ENCODE assay signal across 8 mouse cellular contexts in the genomic region with DNA sequence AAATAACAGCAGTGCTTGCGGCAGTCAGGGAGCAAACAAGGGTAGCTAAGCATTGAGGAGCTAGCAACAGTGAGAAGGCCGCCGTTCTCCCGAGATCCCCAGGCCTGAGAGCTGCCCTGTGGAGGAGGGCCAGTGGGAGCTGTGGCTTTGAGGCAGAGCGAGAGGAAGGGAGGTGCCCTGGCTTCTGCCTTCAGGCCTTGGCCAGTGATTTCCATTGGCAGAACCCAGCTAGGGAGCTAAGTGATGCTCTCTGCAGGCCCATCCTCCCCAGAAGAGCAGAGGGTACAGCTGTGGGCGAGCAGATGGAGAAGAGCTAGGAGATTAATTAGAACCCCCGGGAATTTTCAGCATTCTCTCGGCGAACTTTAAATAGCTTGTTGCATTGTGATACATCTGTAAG. TPM values are rescaled to one million over a fixed set of nuclear protein-coding genes. Genes with fewer than 3 reads are reported as not detected.
DNase-seq lines count a peak whose midpoint lies in the region; ATAC-seq and TF ChIP-seq lines count a peak whose summit lies in the region.

No protein-coding gene starts in this region.

- peak; percentile 46 to 51 for DNase-seq in layer of hippocampus, adult 2 months (ENCODE audit: low spot score in 2 of 2)
- no peak for DNase-seq in layer of hippocampus, adult 9-10 months (ENCODE audit: low spot score)
- DNase-seq in cerebellum, adult 9-11 months: peak; percentile 64
- DNase-seq in gastrocnemius, postnatal 36 days: peak; percentile 50 to 54
- DNase-seq in kidney, postnatal 14 days: peak; percentile 49
- DNase-seq in midbrain, postnatal 0 days (ENCODE audit: low spot score): peak; percentile 56
- DNase-seq in spleen, adult 18-20 months: no peak

- peak overlapping the region; percentile 2; the same call in 1 of the 2 replicates for H3K4me3 ChIP-seq in layer of hippocampus, adult 2 months
- no peak overlapping the region for H3K4me3 ChIP-seq in midbrain, postnatal 0 days (ENCODE audit: low read depth, low read length)

- no peaks in the 10 kb centered on the region for H3K4me1 ChIP-seq in midbrain, postnatal 0 days (ENCODE audit: insufficient read depth, low read length)

- H3K9me3 ChIP-seq in midbrain, postnatal 0 days (ENCODE audit: low read length): no peaks in the 10 kb centered on the region

- peak; percentile 67 for ATAC-seq in midbrain, postnatal 0 days (ENCODE audit: low FRiP score)
- ATAC-seq in erythroid progenitor cell, adult 5-6 weeks (replicated peaks; ENCODE audit: low FRiP score, poor library complexity, severe bottlenecking): no peak

- no peaks in the 10 kb centered on the region for H3K36me3 ChIP-seq in midbrain, postnatal 0 days (ENCODE audit: insufficient read depth, low read length)

- no peak for TF ChIP-seq CTCF in layer of hippocampus, adult 2 months (conservative IDR thresholded peaks at IDR 0.05)
- no peak for TF ChIP-seq CTCF in midbrain, postnatal 0 days (IDR thresholded peaks at IDR 0.05)

- intact Hi-C loops in gastrocnemius, postnatal 36 days (cut with DNase I): no loop called here

- no peaks in the 10 kb centered on the region for H3K27me3 ChIP-seq in midbrain, postnatal 0 days (ENCODE audit: insufficient read depth, low read length)

- H3K27ac ChIP-seq in layer of hippocampus, adult 2 months: peak overlapping the region; percentile 73
- no peak overlapping the region for H3K27ac ChIP-seq in midbrain, postnatal 0 days (ENCODE audit: low read depth, low read length)

- 22% methylated on average over 9 of the region's 9 CpGs for WGBS in midbrain, postnatal 0 days

- H3K4me2 ChIP-seq in midbrain, postnatal 0 days (ENCODE audit: low read depth, low read length, poor library complexity, severe bottlenecking): no peak overlapping the region

- H3K9ac ChIP-seq in midbrain, postnatal 0 days (replicated peaks; ENCODE audit: low read length, poor library complexity, severe bottlenecking): no peak overlapping the region

RNA-seq across cellular contexts. Expression of a gene that starts 8.8 kb away (rescaled TPM):
- 10 to 100 TPM; 82.0 to 83.8 TPM for total RNA-seq in layer of hippocampus, adult 2 months (2021)
- 1 to 10 TPM; 6.4 to 8.3 TPM for total RNA-seq in gastrocnemius, postnatal 36 days (2021)
- total RNA-seq in midbrain, postnatal 0 days (2014; rRNA removed): 44.6 and 66.6 TPM in 2 replicates
- polyA plus RNA-seq in midbrain, postnatal 0 days (2015; fragmentation: Nextera tagmentation; extraction: Ambion mirVana): 24.6 and 25.5 TPM in 2 replicates
- 5.4 TPM in 1 of 2 replicates, not detected in the other for total RNA-seq in erythroid progenitor cell, adult 5-6 weeks (2015; ENCODE audit: low replicate concordance)
- 0.45 TPM in 1 of 2 replicates, not detected in the other for total RNA-seq in erythroid progenitor cell, adult 5-6 weeks (2017; ENCODE audit: low replicate concordance)

Comparison
In these comparisons a context has a peak if more than half of its experiments do, and no peak if none do; other contexts are left out.
1. DNase-seq: peak in layer of hippocampus, adult 2 months (2 of 2), cerebellum, adult 9-11 months (single experiment), gastrocnemius, postnatal 36 days (2 of 2), kidney, postnatal 14 days (single experiment) and midbrain, postnatal 0 days (single experiment); none in layer of hippocampus, adult 9-10 months (single experiment) and spleen, adult 18-20 months (0 of 2).